Mouse (Mus musculus): ENCODE data around the gene Pdgfb. TPM values are rescaled to one million over a fixed set of nuclear protein-coding genes. Genes with fewer than 3 reads are reported as not detected.

Gene Pdgfb
- polyA plus RNA-seq, 1 experiment from 2014 or later: 4.9 TPM

- Histone ChIP-seq H3K4me2 (ENCODE audit: low read length) (no peak overlapping the region), H3K36me3 (ENCODE audit: control insufficient read depth, insufficient read depth, low read length) (no peaks in the 10 kb centered on the region), H3K9ac (ENCODE audit: low read length) (no peak overlapping the region), H3K9me3 (ENCODE audit: control insufficient read depth, low read length) (peaks cover 3% of the 10 kb centered on the region; the same call in 1 of the 2 replicates), H3K4me1 (ENCODE audit: control insufficient read depth in 2 of 2, insufficient read depth in 2 of 2, low read length in 2 of 2) (peaks cover 8 to 12% of the 10 kb centered on the region in 2 experiments; a peak in 3 of 4 replicates), H3K27me3 (ENCODE audit: control insufficient read depth, insufficient read depth, low read length) (no peaks in the 10 kb centered on the region), H3K4me3 (ENCODE audit: control insufficient read depth in 1 of 2, insufficient read depth in 1 of 2, low read depth in 1 of 2, low read length in 2 of 2) (no peak overlapping the region), H3K27ac (replicated peaks in 1 of 2; ENCODE audit: control insufficient read depth in 1 of 2, insufficient read depth in 1 of 2, low read depth in 2 of 2, low read length in 2 of 2) (no peak overlapping the region)
- WGBS: 98% methylated on average over 2 of the region's 2 CpGs
- ATAC-seq (ENCODE audit: insufficient number of reproducible peaks, insufficient read depth, low FRiP score, low read depth): no peak
These were observed 31.0 kb upstream of the Pdgfb start for GRCm38 (mm10) chr15:80045749-80046148.

GRCm38 (mm10) chr15:80044249-80044648 is 29.5 kb upstream of the Pdgfb start:
- 79% methylated on average over 10 of the region's 10 CpGs for WGBS
- ATAC-seq (ENCODE audit: insufficient number of reproducible peaks, insufficient read depth, low FRiP score, low read depth): no peak
- no peak overlapping the region for H3K27ac ChIP-seq (replicated peaks in 1 of 2; ENCODE audit: control insufficient read depth in 1 of 2, insufficient read depth in 1 of 2, low read depth in 2 of 2, low read length in 2 of 2)
- no peak overlapping the region for H3K9ac ChIP-seq (ENCODE audit: low read length)
- no peaks in the 10 kb centered on the region for H3K27me3 ChIP-seq (ENCODE audit: control insufficient read depth, insufficient read depth, low read length)
- no peaks in the 10 kb centered on the region for H3K36me3 ChIP-seq (ENCODE audit: control insufficient read depth, insufficient read depth, low read length)
- H3K4me1 ChIP-seq (ENCODE audit: control insufficient read depth in 2 of 2, insufficient read depth in 2 of 2, low read length in 2 of 2): peaks cover 8 to 12% of the 10 kb centered on the region in 2 experiments; a peak in 3 of 4 replicates
- H3K4me3 ChIP-seq (ENCODE audit: control insufficient read depth in 1 of 2, insufficient read depth in 1 of 2, low read depth in 1 of 2, low read length in 2 of 2): no peak overlapping the region
- H3K9me3 ChIP-seq (ENCODE audit: control insufficient read depth, low read length): peaks cover 3% of the 10 kb centered on the region; the same call in 1 of the 2 replicates
- no peak overlapping the region for H3K4me2 ChIP-seq (ENCODE audit: low read length)

GRCm38 (mm10) chr15:80042152-80042551 is 27.4 kb upstream of the Pdgfb start:
- peaks cover 10% of the 10 kb centered on the region; the same call in 1 of the 2 replicates for H3K9me3 ChIP-seq (ENCODE audit: control insufficient read depth, low read length)
- H3K27ac ChIP-seq (replicated peaks in 1 of 2; ENCODE audit: control insufficient read depth in 1 of 2, insufficient read depth in 1 of 2, low read depth in 2 of 2, low read length in 2 of 2): no peak overlapping the region
- 68% methylated on average over 4 of the region's 4 CpGs for WGBS
- ATAC-seq (ENCODE audit: insufficient number of reproducible peaks, insufficient read depth, low FRiP score, low read depth): no peak
- H3K9ac ChIP-seq (ENCODE audit: low read length): no peak overlapping the region
- no peaks in the 10 kb centered on the region for H3K4me1 ChIP-seq (ENCODE audit: control insufficient read depth in 2 of 2, insufficient read depth in 2 of 2, low read length in 2 of 2)
- H3K27me3 ChIP-seq (ENCODE audit: control insufficient read depth, insufficient read depth, low read length): no peaks in the 10 kb centered on the region
- no peaks in the 10 kb centered on the region for H3K36me3 ChIP-seq (ENCODE audit: control insufficient read depth, insufficient read depth, low read length)
- H3K4me3 ChIP-seq (ENCODE audit: control insufficient read depth in 1 of 2, insufficient read depth in 1 of 2, low read depth in 1 of 2, low read length in 2 of 2): no peak overlapping the region
- H3K4me2 ChIP-seq (ENCODE audit: low read length): no peak overlapping the region

GRCm38 (mm10) chr15:80038110-80038391 is 23.3 kb upstream of the Pdgfb start:
- Histone ChIP-seq H3K27ac (replicated peaks in 1 of 2; ENCODE audit: control insufficient read depth in 1 of 2, insufficient read depth in 1 of 2, low read depth in 2 of 2, low read length in 2 of 2) (no peak overlapping the region; a peak in 2 of 4 replicates), H3K4me1 (ENCODE audit: control insufficient read depth in 2 of 2, insufficient read depth in 2 of 2, low read length in 2 of 2) (peaks cover 0 to 6% of the 10 kb centered on the region in 2 experiments; a peak in 1 of 4 replicates), H3K4me3 (ENCODE audit: control insufficient read depth in 1 of 2, insufficient read depth in 1 of 2, low read depth in 1 of 2, low read length in 2 of 2) (no peak overlapping the region), H3K4me2 (ENCODE audit: low read length) (no peak overlapping the region), H3K36me3 (ENCODE audit: control insufficient read depth, insufficient read depth, low read length) (no peaks in the 10 kb centered on the region), H3K9me3 (ENCODE audit: control insufficient read depth, low read length) (peaks cover 7% of the 10 kb centered on the region; the same call in 1 of the 2 replicates), H3K9ac (ENCODE audit: low read length) (no peak overlapping the region), H3K27me3 (ENCODE audit: control insufficient read depth, insufficient read depth, low read length) (no peaks in the 10 kb centered on the region)
- no peak for ATAC-seq (ENCODE audit: insufficient number of reproducible peaks, insufficient read depth, low FRiP score, low read depth)
- WGBS: 92% methylated on average over 2 of the region's 2 CpGs

GRCm38 (mm10) chr15:80037255-80038109 is 22.7 kb upstream of the Pdgfb start:
- Histone ChIP-seq H3K4me2 (ENCODE audit: low read length) (no peak overlapping the region), H3K36me3 (ENCODE audit: control insufficient read depth, insufficient read depth, low read length) (no peaks in the 10 kb centered on the region), H3K9ac (ENCODE audit: low read length) (no peak overlapping the region), H3K9me3 (ENCODE audit: control insufficient read depth, low read length) (peaks cover 7% of the 10 kb centered on the region; the same call in 1 of the 2 replicates), H3K4me3 (ENCODE audit: control insufficient read depth in 1 of 2, insufficient read depth in 1 of 2, low read depth in 1 of 2, low read length in 2 of 2) (no peak overlapping the region), H3K4me1 (ENCODE audit: control insufficient read depth in 2 of 2, insufficient read depth in 2 of 2, low read length in 2 of 2) (peaks cover 0 to 6% of the 10 kb centered on the region in 2 experiments; a peak in 1 of 4 replicates), H3K27ac (replicated peaks in 1 of 2; ENCODE audit: control insufficient read depth in 1 of 2, insufficient read depth in 1 of 2, low read depth in 2 of 2, low read length in 2 of 2) (peak overlapping the region; percentile 24 to 51), H3K27me3 (ENCODE audit: control insufficient read depth, insufficient read depth, low read length) (no peaks in the 10 kb centered on the region)
- ATAC-seq (ENCODE audit: insufficient number of reproducible peaks, insufficient read depth, low FRiP score, low read depth): no peak
- 63% methylated on average over 11 of the region's 11 CpGs for WGBS

GRCm38 (mm10) chr15:80035341-80035885 is 20.6 kb upstream of the Pdgfb start:
- H3K9ac ChIP-seq (ENCODE audit: low read length): no peak overlapping the region
- H3K9me3 ChIP-seq (ENCODE audit: control insufficient read depth, low read length): peaks cover 7% of the 10 kb centered on the region; the same call in 1 of the 2 replicates
- H3K4me1 ChIP-seq (ENCODE audit: control insufficient read depth in 2 of 2, insufficient read depth in 2 of 2, low read length in 2 of 2): peaks cover 0 to 6% of the 10 kb centered on the region in 2 experiments; a peak in 1 of 4 replicates
- H3K27me3 ChIP-seq (ENCODE audit: control insufficient read depth, insufficient read depth, low read length): no peaks in the 10 kb centered on the region
- no peak for ATAC-seq (ENCODE audit: insufficient number of reproducible peaks, insufficient read depth, low FRiP score, low read depth)
- H3K4me3 ChIP-seq (ENCODE audit: control insufficient read depth in 1 of 2, insufficient read depth in 1 of 2, low read depth in 1 of 2, low read length in 2 of 2): no peak overlapping the region
- H3K4me2 ChIP-seq (ENCODE audit: low read length): no peak overlapping the region
- 82% methylated on average over 6 of the region's 6 CpGs for WGBS
- H3K27ac ChIP-seq (replicated peaks in 1 of 2; ENCODE audit: control insufficient read depth in 1 of 2, insufficient read depth in 1 of 2, low read depth in 2 of 2, low read length in 2 of 2): no peak overlapping the region
- no peaks in the 10 kb centered on the region for H3K36me3 ChIP-seq (ENCODE audit: control insufficient read depth, insufficient read depth, low read length)

GRCm38 (mm10) chr15:80034913-80035312 is 20.1 kb upstream of the Pdgfb start:
- Histone ChIP-seq H3K4me1 (ENCODE audit: control insufficient read depth in 2 of 2, insufficient read depth in 2 of 2, low read length in 2 of 2) (peaks cover 0 to 6% of the 10 kb centered on the region in 2 experiments; a peak in 1 of 4 replicates), H3K9me3 (ENCODE audit: control insufficient read depth, low read length) (peaks cover 7% of the 10 kb centered on the region; the same call in 1 of the 2 replicates), H3K27ac (replicated peaks in 1 of 2; ENCODE audit: control insufficient read depth in 1 of 2, insufficient read depth in 1 of 2, low read depth in 2 of 2, low read length in 2 of 2) (no peak overlapping the region), H3K36me3 (ENCODE audit: control insufficient read depth, insufficient read depth, low read length) (no peaks in the 10 kb centered on the region), H3K9ac (ENCODE audit: low read length) (no peak overlapping the region), H3K27me3 (ENCODE audit: control insufficient read depth, insufficient read depth, low read length) (no peaks in the 10 kb centered on the region), H3K4me2 (ENCODE audit: low read length) (no peak overlapping the region), H3K4me3 (ENCODE audit: control insufficient read depth in 1 of 2, insufficient read depth in 1 of 2, low read depth in 1 of 2, low read length in 2 of 2) (no peak overlapping the region)
- no peak for ATAC-seq (ENCODE audit: insufficient number of reproducible peaks, insufficient read depth, low FRiP score, low read depth)

Data from heart, embryonic 14.5 days (tissue).